Mouse (Mus musculus): Measurements from ENCODE around the gene Fam110a.
A peak's percentile ranks its signal among the peaks of the same experiment; 100 is the strongest.

Fam110a gene

DNA sequence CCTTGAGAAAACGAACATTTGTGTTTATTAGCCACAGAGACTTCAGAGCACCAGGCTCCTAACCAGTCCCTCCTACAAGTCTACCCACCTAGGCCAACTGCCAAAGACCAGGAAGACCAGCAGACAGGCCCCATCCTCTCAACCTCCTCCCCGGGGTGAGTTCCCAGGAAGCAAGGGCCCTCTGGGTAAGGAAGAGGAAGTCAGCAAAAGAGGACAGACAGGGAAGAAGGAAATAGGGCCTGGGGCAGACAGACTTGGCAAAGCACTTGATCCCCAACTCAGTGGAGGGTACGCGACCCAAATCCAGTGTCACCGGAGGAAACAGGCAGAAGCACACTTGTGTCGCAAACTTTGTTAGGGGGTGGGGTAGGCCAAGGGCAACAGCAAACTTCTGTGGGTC, 10.6 kb downstream of the Fam110a start:
- no peak for DNase-seq

DNA sequence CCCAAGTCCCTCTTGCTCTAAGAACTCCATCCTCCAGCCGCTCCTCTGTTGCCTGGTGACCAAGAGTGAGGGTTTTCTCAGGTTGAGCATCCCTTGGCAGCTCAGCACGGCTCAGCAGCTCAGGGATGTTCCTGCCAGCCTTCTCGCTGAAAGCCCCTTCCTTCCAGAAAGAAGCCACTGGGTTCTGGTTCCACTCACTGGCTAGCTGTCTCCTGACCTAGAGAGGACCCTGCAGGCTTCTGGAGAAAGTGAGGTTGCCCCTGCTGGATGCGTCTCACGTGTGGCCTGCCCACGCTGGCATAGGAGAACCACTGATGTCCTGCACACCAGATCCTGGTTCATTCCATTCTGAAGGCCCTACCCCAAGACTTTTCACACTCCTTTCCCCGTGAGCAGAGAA, 11.0 kb downstream of the Fam110a start:
- DNase-seq = no peak

DNA sequence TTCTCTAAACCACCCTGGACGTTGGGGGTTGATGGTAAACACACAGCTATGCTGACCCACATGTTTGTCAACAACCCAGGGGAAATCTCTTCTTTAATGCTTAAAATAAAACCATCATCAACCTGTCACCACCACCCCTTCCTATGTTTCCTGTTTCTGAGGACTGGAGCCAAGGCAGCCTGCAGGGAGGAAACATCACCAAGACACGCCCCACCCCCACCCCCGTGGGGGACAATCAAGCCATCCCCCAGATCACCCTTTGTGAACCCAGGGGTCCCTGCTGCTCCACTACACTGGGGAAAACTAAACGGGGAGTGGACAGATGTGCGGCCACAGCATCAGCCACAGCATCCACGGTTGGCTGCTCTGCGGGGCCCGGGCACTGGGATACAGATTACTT, 11.6 kb downstream of the Fam110a start:
- DNase-seq = no peak

DNA sequence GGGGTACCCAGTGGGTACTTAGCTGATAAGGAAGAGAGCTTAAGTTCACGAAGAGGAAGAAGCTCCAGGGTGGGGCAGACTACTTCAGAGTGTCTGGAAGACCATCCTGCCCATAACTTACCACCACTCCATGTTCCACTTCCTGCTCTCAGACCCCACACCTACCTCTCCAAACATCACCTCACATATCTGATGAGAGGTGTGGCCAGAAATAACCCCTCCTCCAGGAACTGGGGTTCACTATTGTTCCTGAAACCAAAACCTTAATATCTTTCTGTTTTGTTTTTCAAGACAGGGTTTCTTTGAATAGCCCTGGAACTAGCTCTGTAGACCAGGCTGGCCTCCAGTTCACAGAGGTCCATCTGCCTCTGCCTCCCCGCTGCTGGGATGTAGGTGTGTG, 12.2 kb downstream of the Fam110a start:
- DNase-seq = no peak

DNA sequence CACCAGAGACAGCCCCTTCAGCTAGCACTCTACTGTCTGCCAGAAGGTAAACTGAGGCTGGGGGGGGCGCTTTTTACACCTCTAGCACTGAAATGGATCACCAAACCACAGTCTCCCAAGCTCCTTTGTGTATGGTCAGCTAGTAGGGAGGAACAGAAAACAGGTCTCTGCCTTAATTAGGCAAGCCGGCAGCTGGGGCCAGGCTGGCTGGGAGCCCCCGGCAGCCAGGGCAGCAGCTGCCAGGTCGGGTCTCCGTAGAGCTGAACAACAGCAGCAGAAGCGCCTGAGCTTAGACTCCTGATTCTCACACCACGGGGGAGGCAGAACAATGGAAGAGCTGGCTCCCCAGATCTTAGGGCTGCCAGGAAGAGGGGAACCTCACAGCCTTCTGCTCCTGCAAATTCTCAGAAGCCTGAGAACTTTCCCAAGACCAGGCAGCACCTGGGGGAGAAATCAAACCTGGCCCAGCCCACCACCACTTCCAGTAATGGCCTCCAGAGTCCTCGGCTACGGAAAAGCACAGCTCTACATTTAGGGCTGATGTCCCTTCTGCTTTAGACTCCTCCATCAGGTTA, 12.8 kb downstream of the Fam110a start:
- peak; percentile 63 for DNase-seq

DNA sequence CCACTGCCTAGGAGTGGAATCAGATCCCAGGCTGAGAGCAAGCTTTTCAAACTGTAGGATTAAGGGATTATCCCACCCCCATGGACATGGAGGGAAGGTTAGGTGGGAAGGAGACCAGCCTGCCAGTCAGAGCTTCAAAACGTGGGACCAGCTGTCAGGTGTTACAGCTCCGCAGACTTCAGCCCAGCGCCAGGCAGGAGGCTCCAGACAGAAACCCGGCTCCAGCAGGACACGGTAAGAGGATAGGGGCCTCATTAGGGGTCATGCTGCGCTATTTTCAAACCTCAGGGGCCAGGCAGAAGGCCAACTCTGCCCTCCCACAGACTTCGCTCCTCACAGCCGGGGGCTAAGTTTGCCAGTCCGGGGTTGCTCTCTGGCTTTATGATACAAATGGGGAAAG, 16.0 kb downstream of the Fam110a start:
- no peak for DNase-seq

DNA sequence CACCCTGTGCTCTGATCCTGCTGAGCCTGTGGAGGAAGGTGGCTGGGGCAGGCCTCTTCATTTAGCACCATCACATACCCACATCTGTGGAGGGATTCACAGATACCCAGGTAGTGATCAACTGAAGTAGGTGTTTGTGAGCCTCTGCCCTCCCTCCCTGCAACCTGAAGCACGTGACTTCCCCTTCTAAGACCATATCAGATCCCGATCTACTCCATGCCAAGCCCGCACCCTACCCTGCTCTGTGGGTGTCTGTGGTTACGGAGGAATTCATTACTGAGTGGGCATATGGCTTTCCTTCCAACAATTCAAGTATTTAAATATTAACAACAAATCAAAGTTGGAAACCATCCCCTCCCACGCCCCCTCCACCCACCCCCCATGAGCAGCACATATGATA, 16.7 kb downstream of the Fam110a start:
- DNase-seq = no peak

DNA sequence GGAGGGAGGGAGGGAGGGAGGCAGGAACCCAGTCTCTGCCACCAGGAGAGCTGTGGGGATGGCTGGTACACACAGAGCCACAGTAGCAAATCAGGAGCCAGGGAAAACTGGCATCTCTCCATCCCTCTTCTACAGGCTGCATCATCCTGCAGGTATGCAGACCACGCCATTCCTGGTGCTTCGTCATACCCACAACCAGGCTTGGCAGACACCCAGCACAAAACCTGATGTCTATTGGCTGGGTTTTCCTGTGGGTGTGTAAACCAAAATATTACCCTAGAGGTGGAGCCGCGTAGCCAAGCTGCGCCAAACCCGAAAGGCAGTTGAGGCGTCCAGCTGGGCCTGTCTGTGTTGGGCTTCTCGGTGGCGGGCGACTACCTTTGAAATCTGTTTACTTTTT, 17.5 kb downstream of the Fam110a start:
- DNase-seq = no peak

DNA sequence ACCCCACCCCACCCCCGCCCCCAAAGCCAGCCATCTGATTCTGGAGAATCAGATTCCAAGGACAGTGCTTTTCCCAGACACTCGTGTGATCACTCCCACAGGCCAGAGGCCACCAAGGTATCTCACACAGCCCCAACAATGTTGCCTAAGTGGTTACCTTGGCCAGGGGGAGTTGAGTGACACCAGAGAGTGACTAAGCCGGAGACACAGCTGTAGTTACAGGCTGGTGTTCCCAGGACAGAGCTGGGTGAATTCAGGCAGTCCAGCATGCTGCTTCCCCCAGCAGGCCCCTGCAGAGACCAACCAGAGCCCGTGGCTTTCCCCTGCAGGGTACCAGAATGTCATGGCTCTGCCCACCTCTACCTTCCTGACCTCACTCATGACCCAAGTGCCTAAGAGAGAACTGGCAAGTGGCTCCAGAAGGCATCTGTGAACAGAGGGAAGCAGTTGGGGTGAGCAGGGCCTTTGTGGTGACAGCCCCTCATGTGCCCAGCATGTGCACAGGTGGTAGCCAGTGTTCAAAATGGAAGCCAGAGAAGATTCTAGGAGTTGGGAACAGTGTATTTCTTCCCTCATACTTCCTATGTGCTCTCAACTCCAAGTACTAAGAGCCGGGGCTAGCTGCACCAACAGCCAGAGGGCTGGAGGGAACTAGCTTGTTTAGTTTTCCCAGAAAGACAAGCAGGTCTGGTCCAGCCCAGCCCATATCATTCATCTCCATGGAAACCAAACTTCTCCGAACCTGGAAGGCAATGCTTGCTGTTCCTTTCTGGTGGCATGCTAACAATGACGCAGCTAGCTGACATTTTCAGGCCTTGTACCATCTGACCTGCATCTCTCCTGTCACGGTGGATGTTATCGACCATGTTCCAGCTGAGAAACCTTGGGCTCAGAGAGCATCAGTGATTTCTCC, 18.5 kb downstream of the Fam110a start:
- no peak for DNase-seq

DNA sequence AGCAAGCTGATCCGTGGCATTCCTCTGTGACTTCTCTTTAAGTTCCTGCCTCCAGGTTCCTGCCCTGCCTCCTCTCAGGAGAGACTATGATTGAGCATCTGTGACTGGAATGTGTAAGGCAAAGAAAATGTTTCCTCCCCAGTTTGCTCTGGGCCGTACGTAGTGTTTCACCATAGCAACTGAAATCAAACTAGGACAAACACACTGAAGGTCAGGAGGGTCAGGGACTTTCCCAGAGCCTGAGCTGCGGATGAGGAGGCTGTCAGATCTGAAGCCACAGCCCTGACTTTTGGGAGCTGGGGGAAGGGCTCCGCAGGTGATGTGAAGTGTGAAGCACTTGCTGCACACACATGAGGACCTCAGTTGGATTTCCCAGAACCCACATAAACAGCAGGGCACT, 20.7 kb downstream of the Fam110a start:
- peak; percentile 55 for DNase-seq

DNA sequence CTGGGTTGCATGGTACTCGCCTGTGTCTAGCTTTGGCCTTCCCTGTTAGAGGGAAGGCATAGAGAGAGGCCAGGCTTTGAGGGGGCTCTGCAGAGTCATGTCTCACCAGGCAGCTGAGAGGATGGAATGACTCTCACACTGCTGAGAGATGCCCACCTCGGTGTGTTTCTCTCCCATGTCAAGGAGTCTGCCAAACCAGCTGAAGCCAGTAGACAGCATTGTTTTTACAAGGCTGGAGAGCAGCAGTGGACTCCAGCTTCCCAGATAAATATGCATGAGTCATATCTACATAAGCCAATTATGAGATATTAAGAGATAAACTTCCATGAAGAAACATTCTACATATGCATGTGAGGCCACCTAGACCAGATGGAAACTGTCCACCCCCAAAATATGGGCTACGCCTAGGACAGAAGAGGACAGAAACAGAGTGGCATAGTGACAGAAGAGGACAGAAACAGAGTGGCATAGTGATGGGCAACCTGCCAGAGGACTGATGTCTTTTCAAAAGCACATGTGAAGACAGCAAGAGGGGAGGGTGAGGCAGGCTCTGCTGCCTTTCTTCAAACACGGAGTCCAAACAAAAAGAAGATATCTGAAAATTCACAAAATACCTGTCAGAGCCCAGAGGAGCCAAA, 23.4 kb downstream of the Fam110a start:
- DNase-seq = no peak

DNA sequence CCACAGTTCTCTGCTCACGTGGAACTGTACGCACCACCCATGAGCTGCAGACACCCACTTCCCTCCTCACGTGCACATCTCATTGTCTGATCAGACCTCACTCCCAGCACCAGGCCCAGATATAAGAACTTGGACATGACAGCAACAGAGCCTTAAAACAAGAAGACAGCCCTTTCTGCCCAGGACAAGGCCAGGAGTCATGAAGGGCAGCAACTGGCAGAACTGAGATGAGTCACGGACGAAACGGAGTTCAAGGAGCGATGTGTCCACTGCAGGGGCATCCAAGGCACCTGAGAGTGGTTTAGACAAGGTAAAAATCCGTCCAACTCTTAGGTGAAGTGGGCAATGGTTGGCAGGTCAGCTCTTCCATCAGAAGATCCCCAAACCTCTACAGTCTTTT, 26.4 kb downstream of the Fam110a start:
- no peak for DNase-seq

DNA sequence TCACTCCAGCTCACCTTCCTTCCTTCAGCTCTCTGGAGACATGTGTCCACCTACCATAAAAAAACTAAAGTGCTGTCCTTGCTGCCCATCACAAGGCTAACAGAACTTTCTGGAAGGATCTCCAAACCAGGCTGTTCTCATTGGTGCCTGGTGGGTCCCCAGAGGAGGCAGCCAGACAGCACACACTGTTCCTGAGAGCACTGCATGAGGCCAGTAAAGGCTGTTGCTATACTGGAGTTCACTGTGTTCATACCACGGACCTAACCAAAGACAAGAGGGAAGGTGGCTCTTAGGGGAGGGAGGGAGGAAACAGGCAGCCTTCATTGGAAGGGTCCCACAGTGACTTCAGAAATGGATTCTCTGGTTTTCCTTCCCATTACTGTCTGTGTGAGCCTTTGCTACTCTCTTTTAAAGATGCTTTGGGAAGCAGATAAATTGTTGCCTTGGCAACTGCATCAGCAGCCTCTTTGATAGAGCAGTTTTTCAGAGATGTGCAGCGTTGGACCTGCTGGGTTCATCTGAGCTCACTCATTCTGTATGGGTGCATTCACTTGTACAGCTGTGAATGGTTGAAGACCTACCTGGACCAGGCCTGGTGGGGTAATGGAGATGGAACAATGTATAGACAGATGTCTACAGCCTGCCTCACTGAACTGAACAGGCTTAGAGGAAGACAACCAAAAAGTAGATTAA, 30.8 kb downstream of the Fam110a start:
- no peak for DNase-seq

DNA sequence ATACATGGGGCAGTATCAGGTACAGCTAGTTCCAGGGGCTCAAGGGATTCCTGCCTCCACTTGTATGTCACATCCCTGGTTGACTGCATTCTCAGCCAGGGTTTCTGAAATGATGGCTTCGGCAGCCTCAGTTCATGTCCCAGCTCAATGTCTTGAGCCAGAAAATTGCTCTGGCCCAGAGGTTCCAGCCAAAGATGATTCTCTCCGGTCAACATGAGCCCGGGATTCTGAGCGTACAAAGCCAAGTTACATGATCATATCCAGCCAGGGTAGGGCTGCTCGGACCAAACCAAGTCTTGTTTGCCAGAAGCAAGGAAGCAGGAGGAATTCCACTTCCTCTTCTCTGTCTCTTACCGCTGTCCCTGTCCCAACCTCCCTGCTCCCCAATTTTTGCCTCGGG, 31.7 kb downstream of the Fam110a start:
- no peak for DNase-seq

DNA sequence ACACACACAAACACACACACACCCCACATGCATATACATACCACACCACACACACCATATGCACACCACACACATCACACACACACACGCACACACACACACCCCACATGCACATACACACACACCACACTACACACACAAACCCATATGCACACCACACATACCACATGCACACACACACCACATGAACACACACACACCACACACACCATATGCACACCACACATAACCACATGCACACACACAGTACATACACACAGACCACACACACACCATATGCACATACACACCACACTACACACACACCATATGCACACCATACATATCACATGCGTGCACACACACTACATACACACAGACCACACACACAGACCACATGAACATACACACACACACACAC, 32.4 kb downstream of the Fam110a start:
- DNase-seq = no peak

DNA sequence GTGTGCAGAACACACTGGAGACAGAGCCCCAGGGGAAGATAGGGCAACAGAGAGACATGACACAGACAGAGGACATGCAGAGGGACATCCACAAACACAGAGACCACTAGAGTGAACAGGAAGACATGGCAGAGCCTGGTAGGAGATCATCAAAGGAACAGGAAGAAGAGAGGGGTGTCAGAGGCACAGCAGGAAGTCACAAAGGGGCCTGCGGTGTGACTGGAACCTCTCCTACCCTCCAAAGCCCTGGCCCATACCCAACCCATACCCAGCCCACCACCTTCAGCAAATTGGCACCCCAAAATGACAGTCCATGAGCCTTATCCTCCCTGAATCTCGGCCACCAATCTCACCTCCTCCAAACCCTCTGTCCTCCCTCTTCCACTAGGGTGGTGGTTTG, 35.9 kb downstream of the Fam110a start:
- DNase-seq = no peak

DNA sequence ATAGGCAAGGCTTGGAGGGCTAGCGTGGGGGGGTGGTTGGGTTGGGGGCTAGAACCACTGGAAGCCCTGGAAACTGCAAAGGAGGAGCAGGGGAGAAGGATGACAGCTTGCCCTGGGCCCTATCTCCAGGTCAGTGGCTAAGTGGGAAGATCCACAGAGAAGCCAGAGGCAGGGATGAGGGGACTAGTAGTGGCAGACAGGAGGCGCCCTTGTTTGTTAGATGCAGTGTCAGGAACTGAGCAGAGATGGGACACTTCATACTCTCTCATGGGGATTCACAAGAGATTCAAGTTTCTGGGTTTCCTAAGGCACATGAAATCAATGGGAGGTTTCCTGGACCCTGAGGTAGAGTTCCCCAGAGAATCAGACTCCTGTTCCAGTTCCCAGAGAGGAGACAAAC, 38.8 kb downstream of the Fam110a start:
- DNase-seq = no peak

DNA sequence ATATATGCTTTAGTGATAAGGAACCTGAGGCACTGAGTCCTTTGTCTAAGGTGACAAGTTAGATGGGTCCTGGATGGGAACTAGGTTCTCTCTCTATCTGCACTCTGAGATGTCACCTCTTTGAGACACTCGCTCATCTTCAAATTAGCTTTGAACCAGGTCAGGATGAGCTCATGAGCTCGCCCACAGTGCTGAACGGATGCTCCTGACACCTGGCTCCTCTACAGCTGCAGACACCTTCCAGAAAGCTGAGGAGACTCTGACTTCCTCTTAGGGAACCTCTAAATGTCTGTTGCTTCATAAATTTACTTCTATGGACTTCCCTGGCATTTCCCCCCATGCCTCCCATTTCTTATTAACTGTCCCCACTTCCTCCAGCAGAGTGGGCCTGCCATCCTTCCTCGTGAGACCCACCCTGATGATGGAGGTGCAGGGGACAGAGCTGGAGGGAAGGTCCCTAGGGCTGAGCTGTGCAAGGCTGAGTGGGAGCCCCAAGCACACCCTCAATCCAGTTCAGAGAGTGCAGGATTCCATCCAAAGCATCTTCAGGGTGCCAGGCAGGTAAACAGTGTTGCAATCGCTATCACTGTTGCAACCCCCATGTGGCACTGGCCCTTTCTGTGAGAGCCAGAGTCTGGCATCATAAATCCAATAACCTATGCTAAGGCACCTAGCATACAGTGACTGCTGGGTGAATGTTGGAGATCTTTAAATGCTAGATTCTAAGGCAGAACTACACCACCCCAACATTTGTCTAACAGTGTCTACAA, 40.2 kb downstream of the Fam110a start:
- no peak for DNase-seq

DNA sequence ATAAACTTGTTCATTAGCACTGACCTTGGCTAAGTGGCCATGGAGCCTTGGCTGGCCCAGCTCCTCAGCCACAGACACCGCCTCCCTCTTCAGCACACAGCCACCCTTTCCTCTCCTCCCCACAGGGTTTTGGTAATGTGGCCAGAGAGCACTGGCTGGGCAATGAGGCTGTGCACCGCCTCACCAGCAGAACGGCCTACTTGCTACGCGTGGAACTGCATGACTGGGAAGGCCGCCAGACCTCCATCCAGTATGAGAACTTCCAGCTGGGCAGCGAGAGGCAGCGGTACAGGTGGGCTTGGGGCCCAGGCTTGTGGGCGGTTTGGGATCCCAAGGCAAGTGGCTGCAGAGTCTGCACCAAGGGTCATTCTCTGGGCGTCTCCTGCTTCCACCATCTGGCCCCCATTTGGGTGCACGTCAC, 41.2 kb downstream of the Fam110a start:
- no peak for DNase-seq

DNA sequence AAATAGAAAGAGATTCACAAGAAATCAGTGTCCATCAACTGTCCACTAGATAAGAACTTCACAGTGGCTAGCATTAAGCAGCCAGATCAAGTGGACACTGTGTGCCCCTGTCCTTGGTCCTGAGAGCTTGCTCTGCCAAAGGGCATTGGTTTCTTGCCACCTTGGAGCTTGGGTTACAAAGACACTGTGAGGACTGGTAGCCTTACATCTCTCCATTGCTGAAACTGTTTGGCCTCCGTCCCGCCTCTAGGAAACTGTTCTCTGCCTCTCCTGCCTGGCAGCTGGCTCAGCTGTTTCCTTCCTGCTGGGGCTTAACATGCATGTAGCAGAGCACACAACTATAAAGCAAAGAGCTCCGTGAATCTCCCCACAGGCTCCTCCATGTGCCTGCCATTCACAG, 42.1 kb downstream of the Fam110a start:
- DNase-seq = no peak

DNA sequence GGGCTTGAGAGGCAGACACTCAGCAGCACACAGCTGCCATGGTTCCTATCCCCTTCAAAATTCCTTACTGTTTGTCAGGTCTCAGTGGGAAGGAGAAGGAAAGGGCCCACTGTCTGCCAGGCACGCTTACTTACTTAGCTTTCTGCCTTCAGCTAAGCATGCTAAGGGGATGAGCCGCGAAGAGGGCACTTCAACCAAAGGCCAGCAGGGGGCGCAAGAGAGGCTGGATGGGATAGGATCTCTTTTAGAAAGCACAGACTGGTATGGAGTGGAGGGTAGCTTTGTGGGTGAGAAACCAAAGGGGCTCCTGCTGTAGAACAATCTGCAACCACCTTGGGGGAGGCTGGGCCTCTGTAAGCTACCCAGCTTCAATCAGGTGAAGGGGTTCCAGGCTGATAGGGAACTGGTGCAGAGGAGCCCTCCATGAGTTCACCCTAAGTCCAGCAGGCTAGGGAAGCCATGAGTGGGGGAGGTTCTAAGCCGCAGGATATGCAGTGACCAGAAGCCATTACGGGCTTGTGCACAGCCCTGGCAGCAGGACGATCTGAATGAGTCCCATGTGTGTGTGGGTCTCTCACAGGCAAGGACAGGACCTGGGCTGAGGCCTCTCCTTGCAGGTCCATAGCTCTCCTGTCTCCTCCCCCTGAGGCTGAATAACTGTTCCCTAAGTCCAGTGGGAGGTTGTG, 49.5 kb downstream of the Fam110a start:
- peak; percentile 79 for DNase-seq

DNA sequence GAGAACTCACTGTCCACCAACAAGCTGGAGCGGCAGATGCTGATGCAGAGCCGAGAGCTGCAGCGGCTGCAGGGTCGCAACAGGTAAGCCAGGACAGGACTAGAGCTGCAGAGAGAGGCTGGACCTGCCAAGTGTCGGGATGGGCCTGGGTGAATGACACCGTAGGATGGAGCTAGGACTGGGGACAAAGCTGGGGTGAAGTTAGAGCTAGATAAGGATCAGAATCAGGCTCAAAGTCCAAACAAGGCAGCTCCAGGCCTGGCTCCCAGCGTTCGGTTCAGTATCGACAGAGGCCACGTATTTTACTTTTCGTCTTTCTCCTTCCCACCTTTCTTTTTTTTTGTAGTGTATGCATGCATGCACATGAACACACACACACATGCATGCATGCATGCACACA, 52.9 kb downstream of the Fam110a start:
- DNase-seq = no peak

All from embryo, embryonic 11 days (tissue).